In genomic region chr2:125591895-125592294, GRCm38 (mm10) we compare ENCODE assay signal across 33 mouse cellular contexts.
"Had no signal": no experiment of that assay in that cellular context is flagged by ENCODE, and none has a peak within 500 bp of the region (broad histone marks: within the 10 kb centered on the region; RNA-seq: fewer than 3 reads in every experiment).

No protein-coding gene starts in this region.

- ATAC-seq: hindbrain, embryonic 16.5 days; hindbrain, postnatal 0 days; inflammation-experienced regulatory T-cells, adult 6 months; intestine, embryonic 15.5 days; intestine, embryonic 16.5 days; intestine, postnatal 0 days had no signal

- H3K9me3 ChIP-seq: heart, embryonic 10.5 days; heart, embryonic 12.5 days; heart, embryonic 13.5 days; heart, embryonic 15.5 days; hindbrain, embryonic 10.5 days; hindbrain, embryonic 12.5 days; hindbrain, embryonic 13.5 days; hindbrain, embryonic 15.5 days; intestine, embryonic 15.5 days had no signal

- H3K27me3 ChIP-seq: heart, embryonic 12.5 days; heart, embryonic 13.5 days; heart, embryonic 15.5 days; hindbrain, embryonic 12.5 days; hindbrain, embryonic 13.5 days; hindbrain, embryonic 15.5 days; intestine, embryonic 15.5 days had no signal

- H3K27ac ChIP-seq: heart, embryonic 10.5 days; heart, embryonic 13.5 days; heart, embryonic 15.5 days; hindbrain, embryonic 10.5 days; hindbrain, embryonic 12.5 days; hindbrain, embryonic 13.5 days; hindbrain, embryonic 14.5 days; hindbrain, embryonic 15.5 days; hindbrain, postnatal 0 days; intestine, embryonic 15.5 days; layer of hippocampus, adult 2 months; left cerebral cortex, adult 2 months had no signal

- DNase-seq: heart, postnatal 10 days; heart, postnatal 14 days; heart, postnatal 36 days; heart, postnatal 4 days; kidney, adult 18-20 months; kidney, adult 2 months; kidney, adult 8-10 months; kidney, adult 9 months; kidney, postnatal 10 days; kidney, postnatal 14 days; kidney, postnatal 25 days; kidney, postnatal 36 days; kidney, postnatal 4 days; layer of hippocampus, adult 9-11 months; layer of hippocampus, postnatal 36 days had no signal

- H3K4me3 ChIP-seq: heart, embryonic 10.5 days; heart, embryonic 12.5 days; heart, embryonic 13.5 days; heart, embryonic 15.5 days; hindbrain, embryonic 10.5 days; hindbrain, embryonic 12.5 days; hindbrain, embryonic 13.5 days; hindbrain, embryonic 15.5 days; intestine, embryonic 15.5 days; layer of hippocampus, adult 2 months; left cerebral cortex, adult 2 months had no signal

- H3K4me1 ChIP-seq: heart, embryonic 10.5 days; heart, embryonic 12.5 days; heart, embryonic 13.5 days; heart, embryonic 15.5 days; hindbrain, embryonic 10.5 days; hindbrain, embryonic 12.5 days; hindbrain, embryonic 13.5 days; hindbrain, embryonic 15.5 days; intestine, embryonic 15.5 days had no signal

- H3K4me2 ChIP-seq: heart, embryonic 11.5 days; heart, embryonic 12.5 days; heart, embryonic 13.5 days; heart, embryonic 15.5 days; hindbrain, embryonic 12.5 days; hindbrain, embryonic 13.5 days; hindbrain, embryonic 14.5 days; hindbrain, embryonic 15.5 days; intestine, embryonic 15.5 days had no signal

- H3K9ac ChIP-seq: heart, embryonic 12.5 days; heart, embryonic 13.5 days; heart, embryonic 15.5 days; hindbrain, embryonic 12.5 days; hindbrain, embryonic 13.5 days; hindbrain, embryonic 14.5 days; hindbrain, embryonic 15.5 days; intestine, embryonic 15.5 days had no signal
